Comparison of ENCODE assay signal across 10 mouse cellular contexts in genomic region chr17:50182542-50182951, GRCm38 (mm10). TPM values are rescaled to one million over a fixed set of nuclear protein-coding genes. Genes with fewer than 3 reads are reported as not detected.
DNase-seq lines count a peak whose midpoint lies in the region; ATAC-seq and TF ChIP-seq lines count a peak whose summit lies in the region.
"Had no signal": no experiment of that assay in that cellular context is flagged by ENCODE, and none has a peak within 500 bp of the region (broad histone marks: within the 10 kb centered on the region; RNA-seq: fewer than 3 reads in every experiment).

No protein-coding gene starts in this region.

- no peak overlapping the region for H3K9ac ChIP-seq in hindbrain, embryonic 13.5 days
- no peak overlapping the region for H3K9ac ChIP-seq in hindbrain, postnatal 0 days (replicated peaks; ENCODE audit: low read length)
- H3K9ac ChIP-seq: midbrain, embryonic 12.5 days had no signal

- peak overlapping the region; percentile 63 for H3K27ac ChIP-seq in hindbrain, embryonic 13.5 days
- H3K27ac ChIP-seq in hindbrain, postnatal 0 days = no peak overlapping the region
- H3K27ac ChIP-seq: hindbrain, embryonic 10.5 days; midbrain, embryonic 12.5 days had no signal

- peaks cover 30% of the 10 kb centered on the region for H3K4me1 ChIP-seq in hindbrain, embryonic 13.5 days (replicated peaks)
- H3K4me1 ChIP-seq in hindbrain, postnatal 0 days (ENCODE audit: insufficient read depth, low read length) = peaks cover 8% of the 10 kb centered on the region
- peaks cover 9% of the 10 kb centered on the region; the same call in 1 of the 2 replicates for H3K4me1 ChIP-seq in megakaryocyte, embryonic 14.5 days
- H3K4me1 ChIP-seq: hindbrain, embryonic 10.5 days had no signal

- ATAC-seq in hindbrain, embryonic 13.5 days (ENCODE audit: low FRiP score) = no peak
- no peak for ATAC-seq in hindbrain, postnatal 0 days

- DNase-seq in hindbrain, postnatal 0 days (ENCODE audit: low spot score) = no peak
- DNase-seq in Muller cell, postnatal 12 days (ENCODE audit: inconsistent ontology term) = peak; percentile 30
- DNase-seq in cerebellum, adult 8-10 months = peak; percentile 39
- DNase-seq in embryo, embryonic 10 days (ENCODE audit: low spot score) = no peak
- no peak for DNase-seq in left cerebral cortex, adult 18-20 months (ENCODE audit: low spot score in 2 of 2)
- DNase-seq: thymus, postnatal 25 days had no signal

- no peaks in the 10 kb centered on the region; the same call in 1 of the 2 replicates for H3K36me3 ChIP-seq in hindbrain, embryonic 13.5 days
- no peaks in the 10 kb centered on the region for H3K36me3 ChIP-seq in hindbrain, postnatal 0 days (ENCODE audit: insufficient read depth, low read length)
- peaks cover 4% of the 10 kb centered on the region for H3K36me3 ChIP-seq in megakaryocyte, embryonic 14.5 days (replicated peaks; ENCODE audit: low read length)
- H3K36me3 ChIP-seq: hindbrain, embryonic 10.5 days; midbrain, embryonic 12.5 days had no signal

- WGBS in hindbrain, embryonic 13.5 days = 76% methylated on average over 3 of the region's 3 CpGs
- WGBS in hindbrain, postnatal 0 days = 68% methylated on average over 3 of the region's 3 CpGs

- TF ChIP-seq CTCF in hindbrain, postnatal 0 days (IDR thresholded peaks at IDR 0.05; ENCODE audit: low read depth) = no peak

- no peak overlapping the region for H3K4me3 ChIP-seq in hindbrain, embryonic 13.5 days
- H3K4me3 ChIP-seq in hindbrain, postnatal 0 days (ENCODE audit: low read length) = no peak overlapping the region
- peak overlapping the region; percentile 25 for H3K4me3 ChIP-seq in megakaryocyte, embryonic 14.5 days (replicated peaks)
- H3K4me3 ChIP-seq: hindbrain, embryonic 10.5 days; midbrain, embryonic 12.5 days had no signal

- no peak overlapping the region for H3K4me2 ChIP-seq in hindbrain, embryonic 13.5 days
- no peak overlapping the region for H3K4me2 ChIP-seq in hindbrain, postnatal 0 days (ENCODE audit: low read depth, low read length)
- H3K4me2 ChIP-seq: midbrain, embryonic 12.5 days had no signal

- 0 out of 2 replicates have a peak, but pooled peaks cover 4% of the 10 kb centered on the region for H3K9me3 ChIP-seq in hindbrain, embryonic 13.5 days
- no peaks in the 10 kb centered on the region for H3K9me3 ChIP-seq in hindbrain, postnatal 0 days (ENCODE audit: low read length)
- H3K9me3 ChIP-seq in megakaryocyte, embryonic 14.5 days = peaks cover 6% of the 10 kb centered on the region
- H3K9me3 ChIP-seq: hindbrain, embryonic 10.5 days; midbrain, embryonic 12.5 days had no signal

- no peaks in the 10 kb centered on the region for H3K27me3 ChIP-seq in hindbrain, embryonic 13.5 days
- no peaks in the 10 kb centered on the region for H3K27me3 ChIP-seq in hindbrain, postnatal 0 days (ENCODE audit: insufficient read depth, low read length)
- H3K27me3 ChIP-seq in megakaryocyte, embryonic 14.5 days (replicated peaks) = no peaks in the 10 kb centered on the region
- H3K27me3 ChIP-seq: midbrain, embryonic 12.5 days had no signal

RNA-seq across cellular contexts. Expression of gene Rftn1, which starts 7.9 kb away (rescaled TPM):
- 14.2 and 17.0 TPM in 2 replicates for polyA plus RNA-seq in hindbrain, embryonic 13.5 days (2015; fragmentation: Nextera tagmentation; extraction: Ambion mirVana)
- total RNA-seq in hindbrain, postnatal 0 days (2014; rRNA removed) = 39.5 and 44.4 TPM in 2 replicates
- polyA plus RNA-seq in hindbrain, postnatal 0 days (2015; fragmentation: Nextera tagmentation; extraction: Ambion mirVana) = 18.2 and 19.7 TPM in 2 replicates
- 1.4 and 6.8 TPM in 2 replicates for polyA plus RNA-seq in megakaryocyte, embryonic 14.5 days (2012; ENCODE audit: insufficient read depth, low replicate concordance)
- 1 to 10 TPM; 9.8 to 10.0 TPM for total RNA-seq in left cerebral cortex, adult 18-20 months (2021)

Comparison
In these comparisons a context has a peak if more than half of its experiments do, and no peak if none do; other contexts are left out.
1. DNase-seq: peak in Muller cell, postnatal 12 days (single experiment) and cerebellum, adult 8-10 months (single experiment); none in hindbrain, postnatal 0 days (single experiment), embryo, embryonic 10 days (single experiment) and left cerebral cortex, adult 18-20 months (0 of 2).